Mouse (Mus musculus): Measurements from ENCODE around the gene Btf3l4.

The Btf3l4 gene

DNA sequence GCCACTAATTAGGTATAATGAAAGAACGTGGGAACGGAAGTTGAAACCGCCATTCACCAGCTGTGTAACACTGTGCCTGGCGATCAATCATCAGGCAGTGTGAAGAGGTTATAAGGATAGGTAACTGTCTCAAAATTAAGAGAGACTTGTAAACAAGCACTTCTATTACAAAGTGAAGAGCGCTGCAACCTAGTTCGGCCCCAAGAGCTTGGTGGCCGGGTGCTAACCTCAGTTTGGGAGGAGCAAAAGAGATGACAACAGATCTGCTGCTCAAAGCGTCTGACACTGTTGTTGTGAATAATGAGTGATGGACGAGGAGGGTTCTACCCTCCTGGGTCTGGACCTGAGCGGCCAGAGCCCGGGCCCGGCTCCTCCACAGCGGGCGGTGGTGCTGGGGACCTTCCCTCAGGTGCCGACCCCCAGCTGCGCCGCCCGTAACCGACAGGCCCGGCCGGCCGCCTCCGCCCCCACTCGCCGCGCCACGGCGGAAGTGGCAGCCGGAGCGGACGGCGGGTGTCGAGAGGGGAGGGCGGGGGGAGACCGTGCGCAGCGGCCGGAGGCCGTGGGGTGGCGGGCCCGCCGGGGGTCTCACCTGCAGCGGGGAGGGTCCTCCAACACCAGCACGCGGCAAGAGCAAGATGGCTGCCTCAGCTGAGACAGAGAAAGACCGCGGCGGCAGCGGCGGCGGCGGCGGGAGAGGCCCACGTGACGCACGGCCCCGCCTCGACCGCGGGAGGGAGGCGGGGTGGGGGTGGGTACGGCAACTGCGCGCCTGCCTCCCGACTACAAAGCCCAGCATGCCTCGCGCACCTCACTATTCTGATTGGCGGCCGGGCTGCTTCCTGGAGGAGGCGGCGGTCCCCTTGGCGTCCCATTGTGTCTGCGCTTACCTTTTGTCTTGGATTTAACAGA lies at the start of gene Btf3l4:
TSS of gene Btf3l4 (minus strand) at position 699 of the 912 bp plus-strand sequence.
- peak; percentile 92 for DNase-seq (ENCODE audit: low read depth, low spot score)

DNA sequence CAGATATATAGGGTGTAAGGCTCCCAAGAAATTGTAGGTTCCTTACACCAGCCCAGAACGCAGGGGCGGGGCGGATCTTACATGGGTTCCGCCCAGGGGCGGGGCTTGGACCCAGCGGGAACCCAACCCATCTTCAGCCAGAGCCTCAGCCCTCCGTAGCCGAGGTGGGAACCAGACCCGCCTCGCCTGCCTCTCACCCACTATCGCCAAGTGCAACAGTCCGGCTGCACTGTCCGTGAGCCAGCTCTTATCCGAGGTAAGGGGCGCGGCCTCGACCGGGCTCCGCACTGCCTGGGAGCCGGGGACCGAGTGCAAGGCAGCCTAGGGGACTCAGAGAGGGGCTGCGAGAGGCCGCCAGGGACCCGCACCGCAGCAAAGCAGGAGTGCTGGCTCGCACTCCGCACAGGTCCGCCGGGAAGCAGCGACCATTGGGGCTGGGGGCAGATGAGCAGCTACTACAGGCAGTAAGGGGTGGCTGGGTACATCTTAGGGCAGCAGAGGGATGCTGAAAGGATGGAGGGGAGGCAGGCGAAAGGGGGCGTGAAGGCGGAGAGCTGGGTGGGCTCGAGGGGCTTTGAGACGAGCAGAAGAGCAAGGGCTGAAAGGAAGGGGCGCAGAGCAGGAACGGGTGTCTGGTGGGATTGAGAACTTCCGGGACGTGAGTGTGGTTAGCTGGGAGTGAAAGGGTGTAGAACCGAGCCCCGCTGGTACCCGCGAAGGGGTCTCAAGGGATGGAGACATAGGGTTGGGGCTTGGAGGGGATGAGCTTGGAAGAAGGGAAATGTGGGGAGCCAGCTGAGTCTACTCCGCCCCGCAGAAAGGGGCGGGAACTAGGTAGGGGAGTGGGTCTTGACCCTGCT lies 45.8 kb upstream of the Btf3l4 start, which contains the start of gene Rab3b:
TSS of gene Rab3b (plus strand) at position 101 of the 860 bp plus-strand sequence.
- peak; percentile 55 for DNase-seq (ENCODE audit: low read depth, low spot score)

DNA sequence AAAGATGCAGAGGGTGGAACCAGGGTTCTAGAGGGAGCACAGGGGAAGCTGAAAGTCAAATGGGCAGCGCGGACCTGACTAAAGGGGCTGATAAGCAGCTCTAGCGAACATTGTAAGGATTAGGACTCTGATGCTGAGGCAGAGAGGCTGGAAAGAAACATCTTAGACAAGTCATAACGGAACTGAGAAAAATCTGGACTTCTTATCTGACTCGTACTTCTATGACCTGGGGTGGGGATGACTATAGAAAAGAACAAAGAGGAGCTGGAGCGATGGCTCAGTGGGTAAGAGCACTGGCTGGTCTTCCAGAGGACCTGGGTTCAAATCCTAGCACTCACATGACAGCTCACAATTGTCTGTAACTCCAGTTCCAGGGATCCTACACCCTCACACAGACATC lies 44.5 kb upstream of the Btf3l4 start:
- no peak for DNase-seq (ENCODE audit: low read depth, low spot score)

DNA sequence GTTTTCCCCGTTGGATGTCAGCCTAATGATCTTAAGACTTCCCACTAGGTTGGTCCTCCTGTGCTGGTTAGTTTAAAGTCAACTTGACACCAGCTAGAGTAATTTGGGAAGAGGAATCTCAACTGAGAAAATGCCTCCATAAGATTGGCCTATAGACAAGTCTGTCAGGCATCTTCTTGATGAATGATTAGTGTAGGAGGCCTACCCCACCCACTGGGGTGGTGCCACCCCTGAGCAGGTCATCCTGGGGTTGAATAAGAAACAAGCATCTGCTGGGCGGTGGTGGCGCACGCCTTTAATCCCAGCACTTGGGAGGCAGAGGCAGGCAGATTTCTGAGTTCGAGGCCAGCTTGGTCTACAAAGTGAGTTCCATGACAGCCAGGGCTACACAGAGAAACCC lies 40.3 kb upstream of the Btf3l4 start:
- DNase-seq (ENCODE audit: low read depth, low spot score) = no peak

DNA sequence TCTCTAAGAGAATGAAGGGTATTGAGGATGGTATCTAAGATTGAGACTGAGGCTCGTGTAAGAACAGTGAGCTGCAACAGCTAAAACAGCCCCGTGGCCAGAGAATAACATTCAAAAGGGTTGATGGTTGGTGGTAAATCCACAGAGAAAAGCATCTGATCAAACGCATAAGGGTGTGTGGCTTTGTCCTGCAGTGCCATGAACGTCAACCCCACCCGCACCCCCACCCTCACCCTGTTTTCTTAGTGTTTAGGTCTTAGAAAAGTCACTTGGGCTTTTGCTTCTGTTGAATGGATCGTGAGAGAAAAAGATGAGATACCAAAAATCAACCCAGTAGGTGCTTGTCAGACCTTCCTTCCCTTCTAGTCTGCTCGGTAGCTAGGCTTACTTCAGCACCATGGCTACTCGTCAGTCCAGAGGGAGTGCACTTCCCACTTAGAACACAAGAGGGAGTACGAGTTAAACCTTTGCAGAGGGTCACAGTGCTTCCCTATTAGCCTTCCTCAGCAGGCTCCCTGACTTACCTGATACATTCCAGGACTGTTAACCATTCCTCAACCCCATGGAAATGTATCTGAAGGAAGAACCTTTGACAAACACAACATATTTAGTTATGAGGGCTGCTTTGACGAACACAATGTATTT lies 36.4 kb upstream of the Btf3l4 start:
- DNase-seq (ENCODE audit: low read depth, low spot score) = peak; percentile 72

DNA sequence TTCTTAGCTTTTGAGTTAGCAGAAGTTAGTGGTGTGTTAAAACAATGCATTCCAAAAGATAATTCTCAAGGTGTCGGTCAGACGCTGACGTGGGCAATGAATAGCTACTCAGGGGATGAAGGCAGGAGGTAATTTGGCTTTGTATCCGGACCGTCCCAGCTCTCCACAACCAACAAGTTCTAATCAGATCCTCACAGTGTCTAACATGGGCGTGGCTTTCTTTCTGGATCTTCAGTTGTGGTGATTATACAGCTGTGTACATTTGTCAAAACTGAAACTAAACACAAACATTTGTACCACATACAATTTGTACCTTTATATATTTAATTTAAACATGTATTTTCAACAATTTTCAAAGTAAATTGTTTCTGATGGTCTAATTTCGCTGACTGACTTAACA lies 33.4 kb upstream of the Btf3l4 start:
- no peak for DNase-seq (ENCODE audit: low read depth, low spot score)

DNA sequence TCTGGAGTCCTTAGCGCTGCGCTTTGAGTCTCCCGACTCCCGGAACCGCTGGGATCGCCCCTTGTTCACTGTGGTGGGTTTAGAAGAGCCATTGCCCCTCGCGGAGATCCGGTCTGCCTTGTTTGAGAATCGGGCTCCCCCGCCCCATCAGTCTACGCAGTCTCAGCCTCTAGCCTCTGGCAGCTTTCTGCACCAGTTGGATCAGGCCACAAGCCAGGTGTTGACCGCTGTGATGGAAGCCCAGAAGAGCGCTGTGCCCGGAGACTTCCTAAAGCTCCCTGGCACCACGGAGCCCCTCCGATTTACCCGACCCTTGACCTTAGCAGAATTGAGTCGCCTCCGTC lies 15.1 kb upstream of the Btf3l4 start, which contains the start of gene A730015C16Rik:
TSS of gene A730015C16Rik (minus strand) at position 115 of the 344 bp plus-strand sequence.
- DNase-seq (ENCODE audit: low read depth, low spot score) = no peak

DNA sequence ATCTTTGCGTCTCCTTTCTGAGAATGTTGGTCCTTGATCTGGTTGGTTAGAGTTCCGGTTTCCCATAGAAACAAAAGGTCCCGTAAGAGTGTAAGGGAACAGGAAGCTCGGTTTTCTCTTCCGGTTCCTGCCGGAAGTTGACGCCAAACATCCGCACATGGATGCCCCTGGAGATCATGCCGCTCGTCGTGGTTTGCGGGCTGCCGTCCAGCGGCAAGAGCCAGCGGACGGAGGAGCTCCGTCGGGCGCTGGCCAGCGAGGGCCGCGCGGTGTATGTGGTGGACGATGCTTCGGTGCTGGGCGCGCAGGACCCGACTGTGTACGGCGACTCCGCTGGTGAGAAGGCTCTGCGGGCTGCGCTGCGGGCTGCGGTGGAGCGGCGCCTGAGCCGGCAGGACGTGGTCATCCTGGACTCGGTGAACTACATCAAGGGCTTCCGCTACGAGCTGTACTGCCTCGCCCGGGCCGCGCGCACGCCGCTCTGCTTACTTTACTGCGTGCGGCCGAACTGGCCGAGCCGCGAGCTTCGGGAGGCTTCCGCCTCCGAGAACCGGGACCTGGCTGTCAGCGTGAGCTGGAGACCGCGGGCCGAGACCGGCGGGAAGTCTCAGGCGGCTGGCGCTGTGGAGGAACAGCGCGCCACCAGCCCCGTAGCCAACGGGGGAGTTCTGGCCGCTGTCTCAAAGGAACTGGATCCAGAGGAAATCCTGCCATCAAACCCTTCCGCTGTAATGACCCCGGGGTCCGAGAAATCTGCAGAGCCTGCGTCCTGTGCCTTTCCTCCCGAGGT lies 14.5 kb upstream of the Btf3l4 start, which contains the start of gene Kti12:
TSS of gene Kti12 (plus strand) at position 71 of the 790 bp plus-strand sequence.
- DNase-seq (ENCODE audit: low read depth, low spot score) = peak; percentile 77

DNA sequence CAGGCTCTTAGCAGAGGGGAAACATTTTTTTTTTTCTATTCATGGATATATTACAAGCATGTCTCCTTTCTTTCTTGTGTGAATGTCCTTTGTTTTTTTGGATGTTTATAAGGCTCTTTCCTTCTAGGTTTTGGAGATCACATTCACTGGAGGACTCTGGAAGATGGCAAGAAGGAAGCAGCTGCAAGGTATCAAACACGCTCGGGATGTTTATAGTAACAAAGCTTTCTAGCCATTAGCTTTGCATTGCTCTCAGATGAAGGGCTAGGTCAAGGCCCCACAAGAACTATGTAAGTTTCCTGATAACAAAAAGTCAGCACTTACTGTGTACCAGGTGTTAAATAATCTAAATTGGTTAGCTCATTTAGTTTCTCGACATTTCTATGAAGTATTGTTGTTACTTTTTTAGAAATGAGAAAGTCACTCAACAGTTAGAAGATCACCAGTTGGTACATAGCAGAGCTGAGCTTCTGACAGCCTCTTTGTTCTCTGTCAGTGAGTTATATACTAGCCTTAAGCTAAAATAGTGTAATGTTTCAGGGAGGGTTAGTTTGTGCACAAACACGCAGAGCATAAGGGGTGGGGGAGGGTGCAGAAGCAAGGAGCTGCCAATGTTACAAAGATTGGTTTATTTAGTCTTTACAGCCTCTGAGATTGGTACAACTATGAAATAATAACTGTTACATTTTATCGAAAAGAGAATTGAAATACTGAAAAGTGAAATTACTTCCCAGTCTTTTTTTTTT lies 12.6 kb upstream of the Btf3l4 start:
- DNase-seq (ENCODE audit: low read depth, low spot score) = no peak

DNA sequence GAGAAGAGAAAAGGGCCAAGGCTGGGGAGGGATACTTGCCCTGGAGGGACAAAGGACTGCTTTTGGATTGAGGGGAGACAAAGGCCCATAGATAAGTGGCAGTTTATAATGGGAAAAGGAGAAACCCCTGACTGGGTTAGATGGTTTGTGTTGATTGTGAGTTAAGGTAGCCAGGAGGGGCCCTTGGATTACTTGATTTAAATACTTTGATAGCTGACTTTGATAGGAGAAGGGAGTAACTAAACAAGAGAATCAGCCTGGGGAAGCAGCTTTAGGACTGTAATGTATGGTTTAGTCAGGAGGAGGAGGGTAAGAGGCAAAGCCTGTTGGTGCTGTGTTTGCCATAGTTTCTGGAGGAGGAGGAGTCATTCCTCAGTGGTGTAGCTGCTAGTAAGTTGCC lies 9.9 kb upstream of the Btf3l4 start:
- no peak for DNase-seq (ENCODE audit: low read depth, low spot score)

DNA sequence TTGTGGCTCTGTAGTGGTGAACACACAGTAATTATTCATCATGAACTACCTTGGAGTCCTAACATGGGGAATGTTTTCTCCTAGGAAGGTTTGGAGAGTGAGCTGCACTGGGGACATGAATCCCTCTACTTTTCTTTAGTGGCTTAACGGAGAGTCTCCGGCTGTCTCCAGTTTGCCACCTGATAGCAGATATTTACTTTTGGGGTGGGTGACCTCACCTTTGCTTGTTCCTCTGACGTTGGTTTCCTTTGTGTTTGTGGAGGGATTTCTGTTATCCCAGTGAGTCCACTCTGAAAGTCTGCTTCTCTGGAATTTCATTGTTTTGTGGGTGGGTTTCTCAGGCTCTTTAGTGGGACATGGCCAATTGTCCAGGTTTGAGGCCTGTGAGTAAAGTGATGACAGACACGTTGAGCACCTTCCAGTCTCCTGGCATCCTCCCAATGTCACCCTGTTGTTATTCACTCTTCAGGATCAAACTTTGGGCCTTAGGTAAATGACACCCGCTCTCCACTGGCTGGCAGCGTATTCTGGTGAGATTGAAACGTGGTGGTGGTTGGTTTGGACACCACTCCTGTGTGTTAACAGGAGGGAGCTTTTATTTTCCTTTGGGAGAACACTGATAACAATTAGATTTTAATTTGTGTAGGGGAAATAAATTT lies 8.6 kb upstream of the Btf3l4 start:
- DNase-seq (ENCODE audit: low read depth, low spot score) = no peak

DNA sequence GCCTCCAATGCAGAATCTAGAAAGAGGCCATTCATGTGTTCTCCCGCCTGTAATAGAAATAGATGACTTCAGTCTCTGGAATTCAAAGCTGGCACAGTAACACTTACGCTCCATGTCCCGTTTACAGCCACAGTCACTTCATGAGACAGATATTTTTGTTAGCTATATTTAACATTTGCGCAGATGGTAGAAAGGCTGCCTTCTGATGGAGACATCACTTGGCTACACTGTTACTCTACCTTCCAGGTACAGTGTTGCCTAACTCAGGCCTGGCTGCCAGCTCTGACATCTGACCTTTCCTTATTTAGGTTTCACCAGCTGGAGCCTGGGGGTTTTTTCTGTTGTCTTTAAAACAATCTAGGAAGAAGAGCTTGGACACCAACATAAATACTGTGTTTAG lies 4.6 kb upstream of the Btf3l4 start:
- DNase-seq (ENCODE audit: low read depth, low spot score) = no peak

DNA sequence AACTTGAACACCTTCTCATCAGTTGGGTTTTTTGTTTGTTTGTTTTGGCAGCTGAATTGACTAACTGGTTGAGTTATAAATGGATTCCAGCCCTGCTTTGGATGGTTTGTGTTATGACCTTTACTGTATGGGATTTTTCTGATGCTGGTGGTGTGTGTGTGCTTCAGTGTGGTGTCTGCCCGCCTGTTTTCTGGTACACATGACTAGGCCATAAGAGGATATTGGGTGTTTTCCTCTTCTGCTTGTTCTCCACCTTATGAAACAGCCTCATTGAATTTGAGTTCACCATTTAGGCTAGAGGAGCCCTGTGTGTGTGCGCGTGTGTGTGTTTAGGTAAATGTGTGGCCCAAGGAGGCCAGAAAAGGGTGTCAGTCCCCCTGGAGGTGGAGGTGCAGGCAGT lies 2.1 kb upstream of the Btf3l4 start:
- no peak for DNase-seq (ENCODE audit: low read depth, low spot score)

DNA sequence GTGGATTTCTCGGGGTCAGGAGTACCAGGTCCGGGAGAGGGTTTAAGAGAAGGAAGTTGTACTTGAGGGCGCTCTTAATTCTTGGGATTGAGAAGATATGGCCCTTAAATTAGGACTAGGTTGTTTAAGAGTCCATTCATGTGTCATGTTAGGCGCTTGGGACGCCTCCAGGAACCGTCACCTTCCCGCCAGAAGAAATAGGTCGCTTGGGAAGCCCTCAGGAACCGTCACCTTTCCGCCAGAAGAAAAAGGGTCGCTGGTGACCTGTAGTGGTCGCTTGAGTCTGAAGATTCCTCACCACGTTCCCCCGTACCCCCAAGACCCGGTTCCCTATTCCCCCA lies 1.5 kb upstream of the Btf3l4 start:
- no peak for DNase-seq (ENCODE audit: low read depth, low spot score)

DNA sequence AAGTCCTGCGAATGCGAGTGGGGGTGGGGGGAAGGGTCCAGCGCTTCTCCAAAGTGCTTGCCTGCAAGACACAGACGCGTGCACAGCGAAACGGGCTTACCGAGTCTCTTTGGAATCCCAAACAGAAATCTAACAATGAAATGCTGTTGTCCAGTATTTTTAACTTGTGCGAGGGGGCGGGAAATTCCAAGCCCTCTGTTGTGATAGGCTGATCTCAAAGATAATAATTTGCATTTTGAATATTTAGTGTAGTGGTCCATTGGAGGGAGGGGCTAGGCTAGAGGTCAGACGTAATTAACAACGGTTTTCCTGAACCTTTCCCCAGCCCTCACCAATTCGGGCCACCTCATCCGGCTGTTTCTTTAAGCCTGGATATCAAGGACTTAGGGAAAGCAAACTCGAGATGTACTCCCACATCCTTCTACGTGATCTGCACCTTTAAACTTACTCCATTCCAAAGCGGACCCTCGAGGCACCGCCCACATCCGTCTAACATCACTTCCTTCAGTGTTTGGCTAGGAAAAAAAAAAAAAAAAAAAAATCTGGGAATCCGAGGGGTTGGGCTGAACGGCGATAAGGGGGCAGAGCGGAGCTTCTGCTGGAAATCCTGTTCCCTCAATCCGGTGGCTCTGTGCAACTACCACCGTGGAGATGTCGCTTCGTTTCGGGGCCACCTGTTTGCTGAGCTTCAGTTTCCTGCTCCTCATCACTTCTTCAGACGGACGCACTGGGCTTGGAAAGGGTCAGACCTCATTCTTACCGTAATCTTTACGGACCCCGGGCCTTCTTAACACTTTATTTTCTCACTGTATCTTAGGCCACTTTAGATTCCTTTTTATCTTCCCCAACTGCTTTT lies 929 bp upstream of the Btf3l4 start, which contains the start of gene Txndc12:
TSS of gene Txndc12 (plus strand) at position 487 of the 856 bp plus-strand sequence.
- DNase-seq (ENCODE audit: low read depth, low spot score) = peak; percentile 92

DNA sequence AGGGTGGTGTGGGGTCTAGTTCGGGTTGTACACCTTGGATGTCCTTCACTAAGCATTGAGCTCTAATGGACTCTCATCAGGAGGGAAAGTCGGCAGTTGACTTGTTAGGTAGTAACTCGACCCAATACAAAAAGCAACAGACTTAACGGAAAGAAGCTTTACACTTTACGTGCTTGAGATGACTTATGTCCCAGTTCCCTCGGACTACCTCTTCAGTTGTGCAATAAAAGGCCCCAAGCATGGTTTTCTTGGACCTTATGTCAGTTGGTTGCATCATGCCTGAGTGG lies 357 bp upstream of the Btf3l4 start:
- no peak for DNase-seq (ENCODE audit: low read depth, low spot score)

DNA sequence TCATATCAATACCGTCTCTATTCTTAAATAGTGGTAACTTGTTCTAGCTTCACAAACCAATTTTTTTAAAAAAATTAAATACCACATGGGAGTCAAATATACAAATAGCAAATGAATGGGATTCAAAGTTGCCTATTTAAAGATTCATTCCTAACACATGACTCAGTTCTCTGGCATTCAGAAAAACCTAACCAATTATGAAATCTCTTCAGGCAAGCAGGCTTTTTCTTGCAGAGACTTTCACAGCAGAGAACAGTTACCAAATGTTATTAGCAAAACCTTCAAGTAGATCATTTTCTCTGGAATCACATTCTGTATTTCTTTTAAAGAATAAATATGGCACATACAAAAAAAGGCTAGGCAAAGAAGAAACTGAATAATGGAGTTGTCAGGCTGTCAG lies 2.7 kb downstream of the Btf3l4 start:
- DNase-seq (ENCODE audit: low read depth, low spot score) = no peak

DNA sequence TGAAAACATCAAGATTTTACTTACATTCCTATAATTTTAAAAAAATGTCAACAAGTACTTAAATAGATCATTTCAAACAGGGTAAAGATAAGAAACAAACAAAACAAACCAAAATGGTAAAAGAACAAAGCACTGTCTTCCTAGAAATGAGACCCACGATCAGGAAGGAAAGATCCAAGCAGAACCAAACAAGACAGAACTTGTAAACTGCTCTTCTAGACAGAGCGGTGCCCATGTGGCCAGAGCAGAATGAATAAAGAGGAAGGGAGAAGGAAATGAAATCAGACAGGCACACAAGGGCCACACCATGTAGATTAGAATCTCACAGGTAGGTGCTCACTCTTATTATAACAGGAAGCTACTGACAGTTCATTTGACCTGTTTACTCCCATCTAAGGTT lies 6.8 kb downstream of the Btf3l4 start:
- DNase-seq (ENCODE audit: low read depth, low spot score) = no peak

DNA sequence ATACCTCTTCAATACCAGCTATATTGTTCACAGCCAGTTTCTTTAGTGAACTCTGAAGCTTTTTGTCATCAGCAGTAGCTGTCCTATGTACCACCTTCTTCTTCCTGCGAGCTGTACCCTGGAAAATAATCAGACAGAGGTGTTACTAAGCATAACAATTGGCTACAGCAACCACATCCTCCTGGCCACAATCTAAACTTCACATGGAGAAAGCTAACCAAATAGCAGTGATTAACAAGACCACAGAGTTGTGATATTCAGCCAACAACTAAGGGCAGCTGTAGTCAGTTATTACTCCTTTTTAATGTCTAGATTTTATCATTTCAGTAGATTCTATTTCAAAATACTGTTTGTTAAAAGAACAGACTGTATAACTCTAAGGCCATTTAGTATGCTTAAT lies 7.3 kb downstream of the Btf3l4 start:
- DNase-seq (ENCODE audit: low read depth, low spot score) = no peak

Data from brain, embryonic 18.5 days (tissue).